Mouse (Mus musculus): Measurements from ENCODE around the gene Il18bp. TPM values are rescaled to one million over a fixed set of nuclear protein-coding genes. Genes with fewer than 3 reads are reported as not detected.

Gene Il18bp
- polyA plus RNA-seq, 1 experiment, result 0.84 TPM

DNA sequence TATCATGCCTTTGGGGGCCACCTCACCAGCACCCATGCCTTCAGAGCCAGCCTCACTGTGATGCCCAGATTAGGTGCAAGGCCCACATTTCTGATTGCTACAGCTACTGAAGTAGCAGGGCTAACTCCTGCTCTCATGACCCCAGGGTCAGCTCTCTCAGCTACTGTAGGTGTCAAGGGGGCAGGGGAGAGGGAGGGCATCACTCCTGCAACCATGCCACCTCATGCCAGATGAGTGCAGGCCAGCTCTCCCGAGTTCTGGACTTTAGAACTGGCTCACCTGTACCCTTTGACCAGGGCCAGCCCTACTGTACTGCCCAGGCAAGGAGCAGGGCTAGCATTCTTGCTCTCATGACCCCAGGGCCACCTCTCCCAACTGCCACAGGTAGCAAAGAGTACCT is 35.8 kb downstream of the Il18bp start:
- TF ChIP-seq POLR2A (IDR thresholded peaks at IDR 0.05; ENCODE audit: insufficient read length, low read depth) (no peak), MAX (IDR thresholded peaks at IDR 0.05; ENCODE audit: low read depth) (no peak), MYOG (IDR thresholded peaks at IDR 0.05; ENCODE audit: control insufficient read depth in 1 of 3, insufficient read depth in 1 of 3, insufficient read length in 2 of 3, low read depth in 2 of 3) (no peak), CEBPB (IDR thresholded peaks at IDR 0.05; ENCODE audit: insufficient read depth, poor library complexity, severe bottlenecking) (no peak), E2F4 (IDR thresholded peaks at IDR 0.05; ENCODE audit: insufficient read depth) (no peak)
- Histone ChIP-seq H3K36me3 (ENCODE audit: control insufficient read depth, insufficient read depth) (peaks cover 8% of the 10 kb centered on the region), H3K4me2 (ENCODE audit: low read depth) (no peak overlapping the region), H3ac (ENCODE audit: control insufficient read depth, insufficient read length) (no peak overlapping the region), H3K79me2 (ENCODE audit: control insufficient read depth, insufficient read depth) (peaks cover 17% of the 10 kb centered on the region), H3K27me3 (ENCODE audit: control insufficient read depth, insufficient read depth, insufficient read length) (no peaks in the 10 kb centered on the region), H3K4me3 (no peak overlapping the region)

DNA sequence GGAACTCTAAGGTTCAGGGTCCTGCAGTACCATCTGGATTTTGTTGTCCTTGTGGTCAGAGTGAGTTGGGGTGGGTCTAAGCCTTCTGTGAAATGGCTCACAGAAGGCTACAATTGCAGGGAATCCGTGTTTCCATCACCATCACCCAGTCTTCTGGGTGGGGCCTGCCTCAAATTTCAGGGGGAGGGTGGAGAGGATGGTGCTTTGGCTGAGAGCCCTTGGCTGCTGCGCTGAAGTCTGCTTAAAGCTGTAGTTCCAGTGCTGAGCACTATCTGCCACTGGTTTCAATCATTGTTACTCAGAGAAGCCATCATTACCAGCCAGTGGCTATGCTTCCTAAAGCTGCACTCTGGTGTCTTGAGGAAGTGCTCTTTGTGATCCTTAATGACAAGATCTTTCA is 44.0 kb downstream of the Il18bp start:
- Histone ChIP-seq H3K79me2 (ENCODE audit: control insufficient read depth, insufficient read depth) (peaks cover 68% of the 10 kb centered on the region), H3K36me3 (ENCODE audit: control insufficient read depth, insufficient read depth) (no peaks in the 10 kb centered on the region), H3K4me2 (ENCODE audit: low read depth) (peak overlapping the region; percentile 71), H3K4me3 (no peak overlapping the region), H3K27me3 (ENCODE audit: control insufficient read depth, insufficient read depth, insufficient read length) (no peaks in the 10 kb centered on the region), H3ac (ENCODE audit: control insufficient read depth, insufficient read length) (no peak overlapping the region)
- TF ChIP-seq MYOD1 (IDR thresholded peaks at IDR 0.05; ENCODE audit: control insufficient read depth in 1 of 3, insufficient read length in 2 of 3, low read depth in 2 of 3) (no peak), CEBPB (IDR thresholded peaks at IDR 0.05; ENCODE audit: insufficient read depth, poor library complexity, severe bottlenecking) (no peak), REST (IDR thresholded peaks at IDR 0.05; ENCODE audit: insufficient read depth, insufficient read length) (no peak), E2F4 (IDR thresholded peaks at IDR 0.05; ENCODE audit: insufficient read depth) (no peak), MAX (IDR thresholded peaks at IDR 0.05; ENCODE audit: low read depth) (no peak), USF1 (IDR thresholded peaks at IDR 0.05; ENCODE audit: low read depth) (no peak), TCF3 (IDR thresholded peaks at IDR 0.05; ENCODE audit: insufficient read length, low read depth) (no peak), POLR2AphosphoS2 (IDR thresholded peaks at IDR 0.05; ENCODE audit: insufficient read length, low read depth) (no peak), MYOG (IDR thresholded peaks at IDR 0.05; ENCODE audit: control insufficient read depth in 1 of 3, insufficient read depth in 1 of 3, insufficient read length in 2 of 3, low read depth in 2 of 3) (no peak), TCF12 (IDR thresholded peaks at IDR 0.05; ENCODE audit: insufficient read depth, poor library complexity, severe bottlenecking) (no peak), POLR2A (IDR thresholded peaks at IDR 0.05; ENCODE audit: insufficient read length, low read depth) (no peak), SRF (IDR thresholded peaks at IDR 0.05; ENCODE audit: control insufficient read depth, insufficient read length, low read depth) (no peak)

DNA sequence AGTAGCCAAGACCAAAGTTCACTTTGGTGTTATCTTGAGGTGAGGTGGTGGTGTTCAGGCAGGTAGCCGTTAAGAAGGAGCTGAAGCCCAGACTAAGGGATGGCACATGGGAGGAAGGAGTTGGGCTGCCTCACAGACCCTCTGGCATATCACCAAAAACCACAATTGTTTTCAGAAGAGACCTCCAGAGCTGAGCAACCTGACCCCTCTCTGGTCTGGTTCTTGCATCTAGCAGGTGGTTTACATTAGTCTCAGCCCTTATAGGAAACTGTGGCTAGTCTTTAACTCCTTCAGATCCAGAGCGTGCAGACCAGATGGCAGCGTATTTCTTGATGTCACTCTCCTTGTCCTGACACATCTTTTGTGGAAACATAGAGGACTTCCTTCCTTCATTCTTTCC is 44.8 kb downstream of the Il18bp start:
- Histone ChIP-seq H3K79me2 (ENCODE audit: control insufficient read depth, insufficient read depth) (peaks cover 70% of the 10 kb centered on the region), H3ac (ENCODE audit: control insufficient read depth, insufficient read length) (no peak overlapping the region), H3K4me2 (ENCODE audit: low read depth) (peak overlapping the region; percentile 71), H3K4me3 (no peak overlapping the region), H3K36me3 (ENCODE audit: control insufficient read depth, insufficient read depth) (no peaks in the 10 kb centered on the region), H3K27me3 (ENCODE audit: control insufficient read depth, insufficient read depth, insufficient read length) (no peaks in the 10 kb centered on the region)
- no peak for TF ChIP-seq USF1 (IDR thresholded peaks at IDR 0.05; ENCODE audit: low read depth)
- TF ChIP-seq MYOD1 (IDR thresholded peaks at IDR 0.05; ENCODE audit: control insufficient read depth in 1 of 3, insufficient read length in 2 of 3, low read depth in 2 of 3), result peak in 1 of 3 experiments; percentile 5

DNA sequence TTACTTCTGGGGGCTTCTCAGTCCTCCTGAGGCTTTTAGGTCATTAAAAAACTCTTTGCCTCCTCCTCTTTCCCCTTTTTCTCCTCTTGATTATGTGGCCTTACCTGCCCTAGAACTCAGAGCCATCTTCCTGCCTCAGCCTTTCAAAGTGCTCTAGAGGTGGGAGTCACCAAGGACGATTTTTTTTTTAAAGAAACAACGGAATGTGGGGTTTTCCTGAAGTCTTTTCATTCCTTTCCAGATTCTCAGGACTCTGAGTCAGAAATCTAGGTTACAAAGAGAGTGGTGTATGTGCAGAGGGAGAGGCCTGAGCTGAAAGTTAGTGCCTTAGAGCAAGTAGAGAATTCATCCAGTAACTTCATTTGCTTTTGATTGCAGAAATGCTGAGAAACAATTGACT is 46.8 kb downstream of the Il18bp start:
- H3K27me3 ChIP-seq (ENCODE audit: control insufficient read depth, insufficient read depth, insufficient read length), result no peaks in the 10 kb centered on the region
- no peak overlapping the region for H3ac ChIP-seq (ENCODE audit: control insufficient read depth, insufficient read length)
- H3K36me3 ChIP-seq (ENCODE audit: control insufficient read depth, insufficient read depth), result no peaks in the 10 kb centered on the region
- peaks cover 84% of the 10 kb centered on the region for H3K79me2 ChIP-seq (ENCODE audit: control insufficient read depth, insufficient read depth)
- no peak for TF ChIP-seq TCF12 (IDR thresholded peaks at IDR 0.05; ENCODE audit: insufficient read depth, poor library complexity, severe bottlenecking)
- no peak for TF ChIP-seq E2F4 (IDR thresholded peaks at IDR 0.05; ENCODE audit: insufficient read depth)
- TF ChIP-seq TCF3 (IDR thresholded peaks at IDR 0.05; ENCODE audit: insufficient read length, low read depth), result no peak
- no peak for TF ChIP-seq USF1 (IDR thresholded peaks at IDR 0.05; ENCODE audit: low read depth)
- no peak for TF ChIP-seq REST (IDR thresholded peaks at IDR 0.05; ENCODE audit: insufficient read depth, insufficient read length)
- no peak for TF ChIP-seq MAX (IDR thresholded peaks at IDR 0.05; ENCODE audit: low read depth)
- peak overlapping the region; percentile 79 for H3K4me3 ChIP-seq
- peak overlapping the region; percentile 94 for H3K4me2 ChIP-seq (ENCODE audit: low read depth)

DNA sequence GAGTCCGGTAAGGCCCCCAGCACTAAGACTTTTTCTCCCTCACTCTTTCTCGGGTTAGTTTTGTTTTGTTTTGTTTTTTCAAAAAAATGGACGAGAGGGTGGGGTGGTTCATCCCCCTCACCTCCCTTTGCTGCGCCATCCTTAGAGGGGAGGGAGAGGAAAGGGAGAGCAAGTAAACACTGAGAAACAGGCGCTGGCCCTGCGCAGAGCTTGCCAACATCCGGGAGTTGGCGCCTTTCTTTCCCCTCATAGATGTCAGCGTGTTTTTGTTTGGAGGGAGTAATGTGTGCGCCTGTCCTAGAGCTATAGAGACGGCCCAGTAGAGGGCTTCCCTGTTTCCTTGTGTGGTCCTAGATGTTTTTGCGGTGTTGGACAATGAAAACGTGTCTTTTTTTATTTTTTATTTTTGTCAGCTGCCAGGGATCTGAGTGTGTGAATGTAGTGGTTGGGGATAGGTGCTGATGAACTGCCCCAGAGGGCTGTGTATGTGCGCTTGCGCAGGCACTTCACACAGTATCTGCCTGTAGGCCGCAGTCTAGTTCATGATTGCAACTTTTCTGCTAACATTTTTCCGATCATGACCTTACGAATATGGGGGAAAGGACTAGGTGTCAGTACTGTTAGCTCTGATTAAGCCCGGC is 47.5 kb downstream of the Il18bp start:
- TF ChIP-seq MYOG (IDR thresholded peaks at IDR 0.05; ENCODE audit: control insufficient read depth in 1 of 3, insufficient read depth in 1 of 3, insufficient read length in 2 of 3, low read depth in 2 of 3) (no peak), POLR2A (IDR thresholded peaks at IDR 0.05; ENCODE audit: insufficient read length, low read depth) (peak; percentile 41)
- Histone ChIP-seq H3ac (ENCODE audit: control insufficient read depth, insufficient read length) (peak overlapping the region; percentile 28), H3K79me2 (ENCODE audit: control insufficient read depth, insufficient read depth) (peaks cover 80% of the 10 kb centered on the region), H3K27me3 (ENCODE audit: control insufficient read depth, insufficient read depth, insufficient read length) (no peaks in the 10 kb centered on the region), H3K4me3 (peak overlapping the region; percentile 79), H3K36me3 (ENCODE audit: control insufficient read depth, insufficient read depth) (no peaks in the 10 kb centered on the region), H3K4me2 (ENCODE audit: low read depth) (peak overlapping the region; percentile 94)

DNA sequence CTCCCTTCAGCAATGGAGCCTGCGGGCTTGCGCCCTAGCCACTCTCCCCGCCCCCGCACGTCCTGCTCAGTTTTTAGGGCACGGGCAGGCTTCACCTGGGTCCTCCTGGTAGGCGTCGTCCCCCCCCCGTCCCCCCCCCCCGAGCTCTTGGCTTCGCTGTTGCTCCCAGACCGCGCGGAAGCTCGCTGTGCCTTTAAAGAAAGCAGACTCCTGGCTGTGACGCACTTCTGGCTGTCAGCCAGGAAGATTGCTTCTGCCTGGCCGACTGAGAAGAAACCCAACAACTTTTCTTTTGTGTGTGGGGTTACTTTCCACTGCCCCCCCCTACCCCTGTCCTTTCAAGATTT is 48.1 kb downstream of the Il18bp start:
- TF ChIP-seq USF1 (IDR thresholded peaks at IDR 0.05; ENCODE audit: low read depth) (no peak), SRF (IDR thresholded peaks at IDR 0.05; ENCODE audit: control insufficient read depth, insufficient read length, low read depth) (no peak), POLR2A (IDR thresholded peaks at IDR 0.05; ENCODE audit: insufficient read length, low read depth) (no peak), MYOD1 (IDR thresholded peaks at IDR 0.05; ENCODE audit: control insufficient read depth in 1 of 3, insufficient read length in 2 of 3, low read depth in 2 of 3) (no peak), POLR2AphosphoS2 (IDR thresholded peaks at IDR 0.05; ENCODE audit: insufficient read length, low read depth) (no peak), TCF3 (IDR thresholded peaks at IDR 0.05; ENCODE audit: insufficient read length, low read depth) (no peak), MYOG (IDR thresholded peaks at IDR 0.05; ENCODE audit: control insufficient read depth in 1 of 3, insufficient read depth in 1 of 3, insufficient read length in 2 of 3, low read depth in 2 of 3) (no peak), CEBPB (IDR thresholded peaks at IDR 0.05; ENCODE audit: insufficient read depth, poor library complexity, severe bottlenecking) (no peak), E2F4 (IDR thresholded peaks at IDR 0.05; ENCODE audit: insufficient read depth) (no peak), REST (IDR thresholded peaks at IDR 0.05; ENCODE audit: insufficient read depth, insufficient read length) (no peak), TCF12 (IDR thresholded peaks at IDR 0.05; ENCODE audit: insufficient read depth, poor library complexity, severe bottlenecking) (no peak), MAX (IDR thresholded peaks at IDR 0.05; ENCODE audit: low read depth) (no peak)
- Histone ChIP-seq H3K27me3 (ENCODE audit: control insufficient read depth, insufficient read depth, insufficient read length) (no peaks in the 10 kb centered on the region), H3K4me3 (peak overlapping the region; percentile 79), H3ac (ENCODE audit: control insufficient read depth, insufficient read length) (peak overlapping the region; percentile 28), H3K4me2 (ENCODE audit: low read depth) (peak overlapping the region; percentile 94), H3K36me3 (ENCODE audit: control insufficient read depth, insufficient read depth) (no peaks in the 10 kb centered on the region), H3K79me2 (ENCODE audit: control insufficient read depth, insufficient read depth) (peaks cover 74% of the 10 kb centered on the region)

Measured in myocyte (in vitro differentiated cells).